Comparison of ENCODE assay signal across 16 mouse cellular contexts in the genomic region with DNA sequence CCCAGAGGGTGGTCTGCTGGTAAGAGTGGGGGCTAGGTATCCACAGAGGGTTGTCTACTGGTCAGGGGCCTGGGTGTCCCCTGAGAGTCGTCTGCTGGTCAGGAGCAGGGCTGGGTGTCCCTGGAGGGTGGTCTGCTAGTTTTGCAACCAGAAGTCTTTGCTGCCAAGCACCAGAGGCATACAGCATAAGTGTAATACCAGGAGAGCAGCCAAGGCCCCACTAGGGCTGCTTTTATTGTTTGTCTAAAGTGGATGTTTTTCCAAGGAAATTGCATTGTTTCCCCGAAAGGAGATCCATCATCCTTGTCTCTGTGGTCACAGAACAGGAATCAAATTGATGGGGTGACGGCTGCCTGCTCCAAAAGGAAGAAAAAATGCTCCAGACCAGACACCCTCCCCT.
"Had no signal": no experiment of that assay in that cellular context is flagged by ENCODE, and none has a peak within 500 bp of the region (broad histone marks: within the 10 kb centered on the region; RNA-seq: fewer than 3 reads in every experiment).

No protein-coding gene starts in this region.

- ATAC-seq: intestine, embryonic 16.5 days; liver, postnatal 0 days; midbrain, embryonic 15.5 days had no signal

- H3K27me3 ChIP-seq: hindbrain, embryonic 15.5 days; limb, embryonic 12.5 days; liver, embryonic 13.5 days; midbrain, embryonic 15.5 days; neural tube, embryonic 12.5 days; stomach, embryonic 15.5 days had no signal

- H3K27ac ChIP-seq: hindbrain, embryonic 15.5 days; limb, embryonic 12.5 days; liver, embryonic 13.5 days; midbrain, embryonic 15.5 days; neural tube, embryonic 12.5 days; stomach, embryonic 15.5 days had no signal

- H3K9me3 ChIP-seq: hindbrain, embryonic 15.5 days; limb, embryonic 12.5 days; liver, embryonic 13.5 days; midbrain, embryonic 15.5 days; neural tube, embryonic 12.5 days; stomach, embryonic 15.5 days had no signal

- H3K9ac ChIP-seq: hindbrain, embryonic 15.5 days; limb, embryonic 12.5 days; liver, embryonic 13.5 days; liver, postnatal 0 days; midbrain, embryonic 15.5 days; neural tube, embryonic 12.5 days; stomach, embryonic 15.5 days had no signal

- DNase-seq: kidney, adult 9 months; kidney, postnatal 36 days; layer of hippocampus, adult 9-11 months; layer of hippocampus, postnatal 36 days; liver; liver, embryonic 13.5 days; liver, postnatal 0 days; retina, postnatal 1 day; thymus, adult 2 months; thymus, postnatal 25 days had no signal

- H3K4me1 ChIP-seq: hindbrain, embryonic 15.5 days; limb, embryonic 12.5 days; liver, embryonic 13.5 days; midbrain, embryonic 15.5 days; neural tube, embryonic 12.5 days; stomach, embryonic 15.5 days had no signal

- H3K4me2 ChIP-seq: hindbrain, embryonic 15.5 days; limb, embryonic 12.5 days; liver, embryonic 13.5 days; midbrain, embryonic 15.5 days; neural tube, embryonic 12.5 days; stomach, embryonic 15.5 days had no signal

- H3K36me3 ChIP-seq: hindbrain, embryonic 15.5 days; limb, embryonic 12.5 days; liver, embryonic 13.5 days; midbrain, embryonic 15.5 days; neural tube, embryonic 12.5 days; stomach, embryonic 15.5 days had no signal

- H3K4me3 ChIP-seq: hindbrain, embryonic 15.5 days; limb, embryonic 12.5 days; liver, embryonic 13.5 days; midbrain, embryonic 15.5 days; neural tube, embryonic 12.5 days; stomach, embryonic 15.5 days had no signal
